Mouse (Mus musculus) intestine, embryonic 16.5 days (tissue): ENCODE measurements around the gene Bet1l. TPM values are rescaled to one million over a fixed set of nuclear protein-coding genes. Genes with fewer than 3 reads are reported as not detected.

Experiments
- ATAC-seq: fragments of 200-750 bp; cut with Nextera tagmentation; 2 replicates; pipeline ENCODE4 v1.8.0; 2017; ENCODE audit warnings: moderate TSS enrichment, moderate library complexity
- H3K27ac ChIP-seq: fragments of 300-500 bp; sonication (generic); 2 replicates; pipeline ENCODE4 v1.5.1; 2014; ENCODE audit warnings: mild to moderate bottlenecking, low read length
- H3K27me3 ChIP-seq: fragments of 300-500 bp; sonication (generic); replicated peaks from 2 replicates; pipeline ENCODE4 v1.6.1; 2014; ENCODE audit warnings: low read length, control low read depth, mixed read lengths; ENCODE audit not compliant: control insufficient read depth, insufficient read depth
- H3K36me3 ChIP-seq: fragments of 300-500 bp; sonication (generic); 2 replicates; pipeline ENCODE4 v1.6.1; 2014; ENCODE audit warnings: low read length, control low read depth; ENCODE audit not compliant: control insufficient read depth, insufficient read depth
- H3K4me1 ChIP-seq: fragments of 300-500 bp; sonication (generic); 2 replicates; pipeline ENCODE4 v1.6.1; 2014; ENCODE audit warnings: low read length, control low read depth, mixed read lengths; ENCODE audit not compliant: control insufficient read depth, insufficient read depth
- H3K4me2 ChIP-seq: fragments of 300-500 bp; sonication (generic); 2 replicates; pipeline ENCODE4 v1.6.1; 2014; ENCODE audit warnings: low read depth, low read length, control low read depth
- H3K4me3 ChIP-seq: fragments of 300-500 bp; sonication (generic); 2 replicates; pipeline ENCODE4 v1.5.1; 2014; ENCODE audit warnings: mild to moderate bottlenecking, low read length
- H3K9ac ChIP-seq: fragments of 300-500 bp; sonication (generic); 2 replicates; pipeline ENCODE4 v1.6.1; 2014; ENCODE audit warnings: low read depth, low read length
- H3K9me3 ChIP-seq: fragments of 300-500 bp; sonication (generic); 2 replicates; pipeline ENCODE4 v1.6.1; 2016; ENCODE audit warnings: low read length, control low read depth; ENCODE audit not compliant: control insufficient read depth
- WGBS: fragments of 180-500 bp; shearing (Covaris S2); extraction: QIAGEN DNeasy Blood & Tissue Kit; methylation state at CpG from one replicate; pipeline ENCODE4 v1.1.7; 2014; 5-methylcytosine and 5-hydroxymethylcytosine counted together
- polyA plus RNA-seq: library from polyadenylated mRNA; unstranded; fragments of >200 nt; fragmentation: Nextera tagmentation; extraction: Ambion mirVana; gene quantifications from 2 replicates; pipeline ENCODE4 v1.2.1, GENCODE M21; 2015

Bet1l gene
- polyA plus RNA-seq, 1 experiment from 2014 or later, result 35.1 TPM

- Histone ChIP-seq H3K9me3 (no peaks in the 10 kb centered on the region), H3K4me1 (no peaks in the 10 kb centered on the region), H3K4me2 (no peak overlapping the region), H3K9ac (no peak overlapping the region), H3K27me3 (no peaks in the 10 kb centered on the region), H3K4me3 (no peak overlapping the region), H3K27ac (no peak overlapping the region), H3K36me3 (peaks cover 17% of the 10 kb centered on the region)
- WGBS, result 89% methylated on average over 12 of the region's 12 CpGs
- ATAC-seq, result no peak
These were observed 7.4 kb upstream of the Bet1l start for GRCm38 (mm10) chr7:140864761-140865160.

DNA sequence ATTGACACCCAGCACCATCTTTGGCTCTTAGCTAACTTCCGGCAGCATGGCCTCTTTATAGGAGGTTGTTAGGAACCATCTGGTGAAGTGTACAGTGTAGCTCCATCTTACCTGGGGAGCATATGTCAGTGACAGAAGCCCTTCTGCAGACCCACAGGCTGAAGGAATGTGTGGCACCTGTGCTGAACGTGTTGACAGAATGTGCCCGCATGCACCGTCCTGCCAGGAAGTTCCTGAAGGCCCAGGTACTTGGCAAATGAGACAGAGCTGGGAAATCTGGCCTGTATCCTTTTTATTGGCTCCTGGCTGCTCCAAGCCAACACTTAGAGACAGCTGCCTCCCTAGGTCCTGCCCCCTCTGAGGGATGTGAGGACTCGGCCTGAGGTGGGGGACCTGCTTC, 3.4 kb upstream of the Bet1l start:
- ATAC-seq, result no peak
- Histone ChIP-seq H3K9me3 (no peaks in the 10 kb centered on the region), H3K27ac (no peak overlapping the region), H3K4me2 (no peak overlapping the region), H3K9ac (no peak overlapping the region), H3K36me3 (peaks cover 17% of the 10 kb centered on the region), H3K4me3 (no peak overlapping the region), H3K4me1 (peaks cover 13% of the 10 kb centered on the region), H3K27me3 (no peaks in the 10 kb centered on the region)
- 91% methylated on average over 5 of the region's 5 CpGs for WGBS

DNA sequence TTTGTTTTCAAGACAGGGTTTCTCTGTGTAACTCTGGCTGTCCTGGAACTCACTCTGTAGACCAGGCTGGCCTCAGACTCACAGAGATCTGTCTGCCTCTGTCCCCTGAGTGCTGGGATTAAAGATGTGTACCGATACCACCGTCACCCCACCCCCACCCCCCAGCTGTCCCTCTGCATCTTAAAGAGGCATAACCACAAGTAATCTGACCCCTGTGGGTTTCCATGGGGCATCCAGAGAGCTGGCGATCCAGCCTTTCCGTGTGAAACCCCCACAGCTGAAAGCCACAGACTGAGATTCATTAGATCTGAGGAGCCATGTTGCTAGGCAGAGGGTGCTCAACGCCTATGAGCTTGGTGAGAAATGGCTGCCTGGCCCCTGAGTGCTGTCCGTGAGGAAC, 2.6 kb upstream of the Bet1l start:
- no peak for ATAC-seq
- peaks cover 17% of the 10 kb centered on the region for H3K36me3 ChIP-seq
- H3K4me2 ChIP-seq, result no peak overlapping the region
- 73% methylated on average over 6 of the region's 6 CpGs for WGBS
- H3K4me1 ChIP-seq, result peaks cover 19% of the 10 kb centered on the region
- no peak overlapping the region for H3K9ac ChIP-seq
- no peaks in the 10 kb centered on the region for H3K9me3 ChIP-seq
- no peak overlapping the region for H3K27ac ChIP-seq
- H3K27me3 ChIP-seq, result no peaks in the 10 kb centered on the region
- H3K4me3 ChIP-seq, result no peak overlapping the region

GRCm38 (mm10) chr7:140858746-140859145, 1.4 kb upstream of the Bet1l start:
- no peak overlapping the region for H3K27ac ChIP-seq

DNA sequence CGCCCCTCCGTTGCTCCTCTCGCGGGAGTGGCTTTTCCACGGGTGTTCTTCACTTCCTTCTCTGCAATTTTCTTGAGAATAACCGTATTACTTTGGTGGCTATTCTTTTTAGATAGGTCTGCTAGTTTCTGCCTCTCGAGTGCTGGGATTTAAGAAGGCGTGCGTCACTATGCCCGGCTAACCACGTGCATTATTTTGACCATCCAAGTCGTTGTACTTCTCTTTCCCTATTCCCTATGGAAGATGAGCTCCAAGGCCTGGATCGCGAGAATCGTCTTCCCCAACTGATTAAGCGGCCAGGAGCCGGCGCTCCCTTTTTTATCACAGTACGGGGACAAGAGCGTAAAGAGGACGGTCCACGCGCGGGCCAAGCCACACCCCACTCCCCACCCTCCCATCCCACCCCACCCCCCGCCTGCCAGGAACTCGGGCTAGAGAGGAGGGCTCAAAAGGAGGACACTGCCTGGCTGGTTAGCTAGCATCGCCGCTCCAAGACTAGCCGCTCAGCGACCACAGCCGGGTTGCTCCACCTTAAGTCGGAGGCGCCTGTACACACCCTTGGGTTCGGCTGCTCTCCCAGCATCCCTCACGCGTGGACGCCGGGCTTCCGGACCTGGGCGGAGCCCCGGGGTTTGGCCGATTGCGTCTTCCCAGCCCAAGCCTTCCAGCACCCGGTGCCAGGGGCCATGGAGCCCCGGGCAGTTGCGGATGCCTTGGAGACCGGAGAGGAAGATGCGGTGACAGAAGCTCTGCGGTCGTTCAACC, 410 bp downstream of the Bet1l start, which contains the start of gene Ric8a:
Gene Ric8a (plus strand): TSS at position 173 of the 765 bp plus-strand sequence.
- ATAC-seq, result peak; percentile 90

More at GRCm38 (mm10) chr7:140858746-140859145, 1.4 kb upstream of the Bet1l start:
- ATAC-seq, result no peak
- Histone ChIP-seq H3K9ac (peak overlapping the region; percentile 90), H3K4me1 (peaks cover 19% of the 10 kb centered on the region), H3K4me2 (no peak overlapping the region; the same call in 1 of the 2 replicates), H3K9me3 (no peaks in the 10 kb centered on the region), H3K36me3 (peaks cover 18% of the 10 kb centered on the region), H3K4me3 (no peak overlapping the region), H3K27me3 (no peaks in the 10 kb centered on the region)
- WGBS, result 97% methylated on average over 8 of the region's 8 CpGs

GRCm38 (mm10) chr7:140855860-140856784, 1.3 kb downstream of the Bet1l start, which contains the start of gene Gm45785:
TSS of gene Gm45785 (minus strand) at chr7:140856331.
- Histone ChIP-seq H3K27me3 (no peaks in the 10 kb centered on the region), H3K36me3 (peaks cover 11% of the 10 kb centered on the region; the same call in 1 of the 2 replicates), H3K4me3 (peak within 1 kb of the TSS; percentile 87), H3K4me2 (peak within 1 kb of the TSS; percentile 91), H3K4me1 (peaks cover 19% of the 10 kb centered on the region), H3K27ac (peak within 1 kb of the TSS; percentile 85), H3K9me3 (no peaks in the 10 kb centered on the region), H3K9ac (peak within 1 kb of the TSS; percentile 90)
- WGBS, result 1% methylated on average over 51 of the region's 51 CpGs
- ATAC-seq, result peak; percentile 86

More for the DNA sequence above, 410 bp downstream of the Bet1l start, which contains the start of gene Ric8a:
- peak within 1 kb of the TSS; percentile 87 for H3K4me3 ChIP-seq
- WGBS, result 0% methylated on average over 50 of the region's 50 CpGs
- peak within 1 kb of the TSS; percentile 85 for H3K27ac ChIP-seq
- H3K4me2 ChIP-seq, result peak within 1 kb of the TSS; percentile 91
- H3K4me1 ChIP-seq, result peaks cover 19% of the 10 kb centered on the region
- H3K36me3 ChIP-seq, result peaks cover 11% of the 10 kb centered on the region
- no peaks in the 10 kb centered on the region for H3K9me3 ChIP-seq
- peak within 1 kb of the TSS; percentile 90 for H3K9ac ChIP-seq
- no peaks in the 10 kb centered on the region for H3K27me3 ChIP-seq

GRCm38 (mm10) chr7:140855181-140855580, 2.2 kb downstream of the Bet1l start:
- 65% methylated on average over 9 of the region's 9 CpGs for WGBS
- no peak overlapping the region for H3K27ac ChIP-seq

DNA sequence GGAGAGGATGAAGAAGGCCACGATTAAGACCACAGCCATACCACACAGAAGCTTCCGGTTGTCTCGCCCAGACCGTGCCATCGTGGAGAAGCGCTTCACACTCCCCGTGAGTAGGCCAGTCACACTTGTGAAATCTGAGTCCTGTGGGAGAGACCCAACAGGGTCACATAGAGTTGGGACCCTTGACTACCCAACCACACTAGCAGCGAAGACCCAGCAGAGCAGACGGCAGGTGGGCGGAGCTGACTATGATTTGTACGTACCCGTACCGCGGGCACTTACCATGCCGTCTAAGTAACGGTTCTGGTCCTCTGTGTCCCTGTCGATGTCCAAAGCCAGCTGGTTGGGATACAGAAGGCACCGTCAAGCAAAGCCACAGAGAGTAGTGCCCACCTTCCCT, 2.9 kb downstream of the Bet1l start:
- no peak for ATAC-seq
- H3K4me2 ChIP-seq, result no peak overlapping the region
- 94% methylated on average over 18 of the region's 18 CpGs for WGBS

More at GRCm38 (mm10) chr7:140855181-140855580, 2.2 kb downstream of the Bet1l start:
- ATAC-seq, result no peak
- no peaks in the 10 kb centered on the region for H3K9me3 ChIP-seq
- peaks cover 19% of the 10 kb centered on the region for H3K4me1 ChIP-seq
- H3K4me3 ChIP-seq, result peak overlapping the region; percentile 87
- H3K27me3 ChIP-seq, result no peaks in the 10 kb centered on the region
- peak overlapping the region; percentile 91 for H3K4me2 ChIP-seq
- H3K36me3 ChIP-seq, result peaks cover 11% of the 10 kb centered on the region; the same call in 1 of the 2 replicates
- peak overlapping the region; percentile 90 for H3K9ac ChIP-seq

DNA sequence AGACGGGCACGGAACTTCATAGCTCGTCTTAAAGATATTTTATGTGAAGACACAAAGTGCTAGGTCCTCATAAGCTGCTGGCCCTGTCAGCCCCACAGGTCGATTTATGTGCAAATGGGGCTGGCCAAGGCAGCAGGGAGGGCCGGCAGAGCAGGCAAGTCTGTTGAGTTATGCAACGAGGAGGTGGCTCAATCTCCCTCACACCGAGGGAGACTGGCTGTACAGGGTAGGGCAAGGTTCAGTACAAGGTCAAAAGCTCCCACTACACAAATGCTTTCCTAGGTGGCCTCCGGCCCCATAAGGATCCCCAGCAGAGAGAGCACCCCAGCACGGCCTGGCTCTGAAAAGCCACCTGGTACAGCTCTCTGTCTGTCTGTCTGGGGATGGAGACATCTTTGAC, 4.0 kb downstream of the Bet1l start:
- ATAC-seq, result no peak
- no peak overlapping the region for H3K9ac ChIP-seq
- no peak overlapping the region for H3K4me2 ChIP-seq
- no peaks in the 10 kb centered on the region for H3K27me3 ChIP-seq
- no peaks in the 10 kb centered on the region for H3K9me3 ChIP-seq
- no peak overlapping the region for H3K4me3 ChIP-seq
- peaks cover 11% of the 10 kb centered on the region; the same call in 1 of the 2 replicates for H3K36me3 ChIP-seq
- H3K4me1 ChIP-seq, result peaks cover 12% of the 10 kb centered on the region
- H3K27ac ChIP-seq, result no peak overlapping the region
- 82% methylated on average over 9 of the region's 9 CpGs for WGBS

More for the DNA sequence above, 2.9 kb downstream of the Bet1l start:
- Histone ChIP-seq H3K9me3 (no peaks in the 10 kb centered on the region), H3K27me3 (no peaks in the 10 kb centered on the region), H3K9ac (no peak overlapping the region), H3K4me3 (no peak overlapping the region), H3K36me3 (peaks cover 11% of the 10 kb centered on the region; the same call in 1 of the 2 replicates), H3K4me1 (peaks cover 19% of the 10 kb centered on the region), H3K27ac (no peak overlapping the region)
